Mouse (Mus musculus): ENCODE results near the gene Il1r1.

DNA sequence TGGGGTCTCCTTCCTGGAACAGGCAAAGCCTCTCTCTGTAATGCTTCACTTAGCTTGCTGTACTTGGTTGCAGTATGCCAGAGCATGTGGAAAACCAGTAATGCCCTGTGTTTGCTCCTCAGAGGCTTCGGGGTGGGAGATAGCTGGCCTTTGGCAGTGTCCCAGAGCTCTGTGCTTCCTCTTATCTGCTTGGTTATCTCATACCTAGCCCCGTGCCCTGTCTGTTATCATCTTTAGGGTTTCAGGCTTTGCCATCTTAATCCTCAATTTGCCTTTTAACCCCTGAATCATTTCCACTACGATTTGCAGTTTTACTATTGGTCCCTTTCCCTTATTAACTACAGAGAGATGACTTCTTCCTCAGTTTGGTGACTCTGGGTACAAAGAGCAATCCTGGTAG is 6.3 kb upstream of the Il1r1 start:
- TF ChIP-seq CTCF (IDR thresholded peaks at IDR 0.05; ENCODE audit: low read depth, low read length) (no peak), POLR2A (IDR thresholded peaks at IDR 0.05; ENCODE audit: insufficient read depth, low read length) (no peak), EP300 (IDR thresholded peaks at IDR 0.05; ENCODE audit: insufficient read depth, low read depth, low read length) (no peak)

Data from ES-Bruce4 (cell line).